Mouse (Mus musculus): ENCODE results near the gene Micu2. TPM values are rescaled to one million over a fixed set of nuclear protein-coding genes. Genes with fewer than 3 reads are reported as not detected.
"Not testable (repeated sequence)": the region's sequence is repeated elsewhere in the genome, so short reads cannot be mapped to it uniquely, and the experiment has no call there.

Micu2 gene
- polyA plus RNA-seq, 1 experiment from 2014 or later, result 84.4 TPM

DNA sequence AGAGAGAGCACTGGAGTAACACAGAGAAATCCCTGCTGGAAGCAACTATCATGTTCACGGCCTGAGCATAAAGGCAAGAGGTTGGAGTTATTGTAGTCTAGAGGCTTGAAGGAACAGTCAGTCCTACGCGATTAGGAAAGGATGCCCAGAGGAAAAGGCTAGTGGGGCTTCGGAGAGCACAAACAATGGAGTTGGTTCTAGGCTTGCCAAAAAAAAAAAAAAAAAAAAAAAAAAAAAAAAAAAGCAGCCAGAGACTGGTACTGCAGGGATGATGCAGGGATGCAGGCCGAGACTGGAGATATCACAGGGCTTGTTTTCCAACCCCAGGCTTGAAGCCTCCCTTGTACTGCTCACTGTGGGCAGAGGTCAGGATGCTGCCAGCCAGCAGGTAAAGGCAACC lies 89.8 kb downstream of the Micu2 start:
- Histone ChIP-seq H3K9ac (ENCODE audit: low read depth, low read length) (no peak overlapping the region), H3K4me2 (ENCODE audit: low read length) (no peak overlapping the region), H3K9me3 (replicated peaks; ENCODE audit: low read length) (no peaks in the 10 kb centered on the region), H3K27ac (no peak overlapping the region), H3K27me3 (ENCODE audit: insufficient read depth, low read length) (no peaks in the 10 kb centered on the region), H3K4me1 (replicated peaks; ENCODE audit: insufficient read depth, low read length) (no peaks in the 10 kb centered on the region), H3K36me3 (ENCODE audit: insufficient read depth, low read length) (no peaks in the 10 kb centered on the region), H3K4me3 (replicated peaks; ENCODE audit: low read depth, low read length) (no peak overlapping the region)
- ATAC-seq (replicated peaks; ENCODE audit: low FRiP score, low read depth) (no peak), DNase-seq (ENCODE audit: low spot score) (no peak)
- 83% methylated on average over 5 of the region's 5 CpGs for WGBS
- no peak for TF ChIP-seq CTCF (IDR thresholded peaks at IDR 0.05; ENCODE audit: low read depth)

DNA sequence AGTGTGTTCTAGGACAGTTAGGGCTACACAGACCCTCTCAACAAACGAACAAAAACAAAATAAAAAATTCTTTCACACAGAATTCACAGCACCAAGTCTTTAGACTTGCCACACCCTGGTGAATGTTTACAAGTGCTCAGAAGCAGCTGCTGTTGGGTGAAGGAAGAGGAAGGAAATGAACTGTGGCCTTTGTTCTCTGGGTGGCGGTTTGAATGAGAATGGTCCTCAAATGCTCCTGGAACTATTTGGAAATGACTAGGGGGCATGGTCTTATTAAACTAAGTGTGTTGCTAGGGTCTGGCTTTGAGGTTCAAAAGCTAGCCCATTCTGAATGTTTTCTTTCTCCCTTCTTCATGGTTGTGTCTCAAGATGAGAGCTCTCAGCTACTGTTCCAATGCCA lies 90.6 kb downstream of the Micu2 start:
- WGBS, result 53% methylated on average over 2 of the region's 2 CpGs
- Histone ChIP-seq H3K9ac (ENCODE audit: low read depth, low read length) (no peak overlapping the region), H3K4me2 (ENCODE audit: low read length) (no peak overlapping the region), H3K9me3 (replicated peaks; ENCODE audit: low read length) (no peaks in the 10 kb centered on the region), H3K36me3 (ENCODE audit: insufficient read depth, low read length) (no peaks in the 10 kb centered on the region), H3K27ac (no peak overlapping the region), H3K27me3 (ENCODE audit: insufficient read depth, low read length) (no peaks in the 10 kb centered on the region), H3K4me1 (replicated peaks; ENCODE audit: insufficient read depth, low read length) (no peaks in the 10 kb centered on the region), H3K4me3 (replicated peaks; ENCODE audit: low read depth, low read length) (no peak overlapping the region)
- DNase-seq (ENCODE audit: low spot score) (no peak), ATAC-seq (replicated peaks; ENCODE audit: low FRiP score, low read depth) (no peak)
- TF ChIP-seq CTCF (IDR thresholded peaks at IDR 0.05; ENCODE audit: low read depth), result no peak

DNA sequence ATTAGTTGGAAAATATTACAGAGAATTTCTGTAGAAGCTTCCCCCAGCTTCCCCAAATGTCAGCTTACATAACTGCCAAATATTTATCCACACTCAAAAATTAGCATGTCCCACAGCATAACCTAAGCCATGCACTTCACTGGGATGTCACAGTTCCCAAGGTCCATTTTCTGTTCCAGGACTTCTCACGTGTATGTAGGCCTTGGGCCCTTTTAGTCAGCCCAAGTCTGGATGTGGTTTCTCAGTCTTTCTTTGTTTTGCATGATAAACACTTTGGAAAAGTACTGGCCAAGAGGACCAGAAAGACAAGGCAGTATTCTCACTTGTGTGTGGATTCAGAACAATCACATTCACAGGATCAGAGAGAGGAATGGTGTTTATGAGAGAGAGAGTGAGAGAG lies 97.1 kb downstream of the Micu2 start:
- Histone ChIP-seq H3K4me1 (replicated peaks; ENCODE audit: insufficient read depth, low read length) (no peaks in the 10 kb centered on the region), H3K9me3 (replicated peaks; ENCODE audit: low read length) (no peaks in the 10 kb centered on the region), H3K4me2 (ENCODE audit: low read length) (no peak overlapping the region), H3K36me3 (ENCODE audit: insufficient read depth, low read length) (no peaks in the 10 kb centered on the region), H3K27me3 (ENCODE audit: insufficient read depth, low read length) (no peaks in the 10 kb centered on the region), H3K27ac (no peak overlapping the region), H3K4me3 (replicated peaks; ENCODE audit: low read depth, low read length) (no peak overlapping the region), H3K9ac (ENCODE audit: low read depth, low read length) (no peak overlapping the region)
- no peak for DNase-seq (ENCODE audit: low spot score)
- TF ChIP-seq CTCF (IDR thresholded peaks at IDR 0.05; ENCODE audit: low read depth), result no peak
- ATAC-seq (replicated peaks; ENCODE audit: low FRiP score, low read depth), result no peak
- 71% methylated on average over 1 of the region's 1 CpGs for WGBS

DNA sequence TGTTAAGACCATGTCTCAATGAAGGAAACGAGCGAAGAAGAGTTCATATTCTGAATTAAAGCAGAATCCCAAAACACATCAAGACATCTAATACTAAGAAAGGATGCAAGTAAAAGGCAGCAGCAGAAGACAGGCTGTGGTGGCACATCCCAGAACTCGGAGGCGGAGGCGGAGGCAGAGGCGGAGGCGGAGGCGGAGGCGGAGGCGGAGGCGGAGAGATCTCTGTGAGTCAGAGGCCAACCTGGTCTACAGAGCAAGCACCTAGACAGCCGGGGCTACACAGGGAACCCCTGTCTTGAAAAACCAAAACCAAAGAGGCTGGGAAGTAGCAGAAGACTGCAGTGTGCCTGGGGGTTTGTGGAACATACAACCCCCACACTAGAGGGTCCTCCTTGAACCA lies 102.2 kb downstream of the Micu2 start:
- Histone ChIP-seq H3K4me2 (ENCODE audit: low read length) (no peak overlapping the region), H3K27me3 (ENCODE audit: insufficient read depth, low read length) (no peaks in the 10 kb centered on the region), H3K36me3 (ENCODE audit: insufficient read depth, low read length) (no peaks in the 10 kb centered on the region), H3K4me3 (replicated peaks; ENCODE audit: low read depth, low read length) (no peak overlapping the region), H3K9ac (ENCODE audit: low read depth, low read length) (no peak overlapping the region), H3K4me1 (replicated peaks; ENCODE audit: insufficient read depth, low read length) (no peaks in the 10 kb centered on the region), H3K9me3 (replicated peaks; ENCODE audit: low read length) (no peaks in the 10 kb centered on the region), H3K27ac (no peak overlapping the region)
- DNase-seq (ENCODE audit: low spot score) (no peak), ATAC-seq (replicated peaks; ENCODE audit: low FRiP score, low read depth) (no peak)
- WGBS, result 94% methylated on average over 12 of the region's 12 CpGs
- no peak for TF ChIP-seq CTCF (IDR thresholded peaks at IDR 0.05; ENCODE audit: low read depth)

DNA sequence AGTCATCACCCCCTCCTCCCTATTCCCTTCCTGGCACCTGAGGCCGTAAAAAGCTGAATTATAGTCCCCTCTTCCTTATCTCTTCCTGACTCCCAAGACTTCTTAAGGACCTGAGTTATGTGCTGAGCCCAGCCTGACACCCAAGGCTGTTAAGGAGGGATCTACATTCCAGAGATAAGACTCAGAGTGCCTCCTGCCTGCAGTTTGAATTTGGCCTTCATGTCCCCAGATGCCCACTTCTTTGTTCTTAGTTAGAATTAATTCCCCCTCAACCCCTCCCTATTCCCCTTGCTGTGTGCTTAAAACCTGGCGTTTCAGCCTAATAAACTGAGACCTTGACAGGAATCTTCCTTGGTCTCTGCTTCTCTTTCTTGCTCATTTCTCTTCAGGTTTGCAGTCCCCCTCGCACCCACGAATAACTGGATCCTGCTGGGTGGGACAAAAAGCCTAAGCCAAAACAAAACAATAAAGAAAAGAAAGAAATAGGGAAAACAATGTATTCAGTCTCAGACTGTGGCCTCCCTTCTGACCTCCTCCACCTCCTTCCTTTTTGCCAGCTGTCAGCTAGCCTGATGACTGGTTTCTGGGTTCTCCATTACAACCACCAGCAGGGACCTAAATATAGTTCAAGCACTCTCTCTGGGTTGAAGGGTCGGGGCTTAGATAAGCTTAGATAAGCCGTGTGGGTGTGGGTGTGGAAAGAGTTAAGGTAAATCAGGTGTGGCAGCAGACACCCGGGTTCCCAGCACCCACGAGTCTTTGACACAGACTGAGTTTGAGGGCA lies 102.8 kb downstream of the Micu2 start:
- 76% methylated on average over 8 of the region's 8 CpGs for WGBS
- H3K4me1 ChIP-seq (replicated peaks; ENCODE audit: insufficient read depth, low read length); H3K27me3 ChIP-seq (ENCODE audit: insufficient read depth, low read length); H3K4me2 ChIP-seq (ENCODE audit: low read length); H3K27ac ChIP-seq; ATAC-seq (replicated peaks; ENCODE audit: low FRiP score, low read depth); H3K9ac ChIP-seq (ENCODE audit: low read depth, low read length); DNase-seq (ENCODE audit: low spot score); H3K9me3 ChIP-seq (replicated peaks; ENCODE audit: low read length); H3K4me3 ChIP-seq (replicated peaks; ENCODE audit: low read depth, low read length); H3K36me3 ChIP-seq (ENCODE audit: insufficient read depth, low read length): not testable (repeated sequence)

DNA sequence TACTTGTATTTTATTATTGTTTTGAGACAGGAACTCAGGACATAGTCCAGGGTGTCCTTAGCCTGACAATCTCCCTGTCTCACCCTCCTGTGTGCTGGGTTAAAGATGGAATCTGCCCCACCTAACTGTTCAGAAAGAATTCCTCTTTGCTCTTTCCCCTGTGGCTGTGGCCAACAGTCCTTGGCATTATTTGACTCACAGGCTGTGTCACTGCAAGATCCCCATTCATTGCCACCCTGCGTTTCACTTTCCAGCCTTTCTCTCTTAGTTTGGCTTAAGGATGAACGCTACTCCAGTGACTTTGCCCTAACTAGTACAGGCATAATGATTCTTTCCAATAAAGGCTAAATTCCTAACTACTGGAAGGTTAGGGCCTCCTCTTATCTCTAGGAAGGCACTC lies 104.7 kb downstream of the Micu2 start:
- no peak for ATAC-seq (replicated peaks; ENCODE audit: low FRiP score, low read depth)
- no peak overlapping the region for H3K4me3 ChIP-seq (replicated peaks; ENCODE audit: low read depth, low read length)
- H3K9ac ChIP-seq (ENCODE audit: low read depth, low read length), result no peak overlapping the region
- no peaks in the 10 kb centered on the region for H3K27me3 ChIP-seq (ENCODE audit: insufficient read depth, low read length)
- TF ChIP-seq CTCF (IDR thresholded peaks at IDR 0.05; ENCODE audit: low read depth), result no peak
- whole genome bisulfite sequencing, result 90% methylated on average over 2 of the region's 2 CpGs
- no peak for DNase-seq (ENCODE audit: low spot score)
- no peaks in the 10 kb centered on the region for H3K36me3 ChIP-seq (ENCODE audit: insufficient read depth, low read length)
- no peaks in the 10 kb centered on the region for H3K9me3 ChIP-seq (replicated peaks; ENCODE audit: low read length)
- H3K4me2 ChIP-seq (ENCODE audit: low read length), result no peak overlapping the region
- no peaks in the 10 kb centered on the region for H3K4me1 ChIP-seq (replicated peaks; ENCODE audit: insufficient read depth, low read length)
- H3K27ac ChIP-seq, result no peak overlapping the region

DNA sequence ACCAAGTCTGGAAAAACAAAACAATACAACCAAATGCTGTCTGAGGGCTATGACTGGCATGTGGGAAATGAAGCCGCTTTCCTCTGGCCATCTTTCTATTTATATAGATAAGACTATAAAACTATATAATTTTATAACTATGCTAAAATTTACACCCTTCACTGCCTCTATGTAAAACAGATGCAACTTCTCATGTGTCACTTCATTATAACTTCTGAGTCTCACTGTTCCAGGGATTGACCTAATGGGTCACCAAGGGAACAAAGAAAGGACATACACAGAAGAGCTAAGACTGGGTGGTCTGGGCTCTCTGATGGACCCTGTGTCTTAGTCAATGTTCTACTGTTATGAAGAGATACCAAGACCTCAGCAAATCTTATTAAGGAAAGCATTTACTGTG lies 106.1 kb downstream of the Micu2 start:
- no peak for TF ChIP-seq CTCF (IDR thresholded peaks at IDR 0.05; ENCODE audit: low read depth)
- ATAC-seq (replicated peaks; ENCODE audit: low FRiP score, low read depth), result no peak
- Histone ChIP-seq H3K27ac (no peak overlapping the region), H3K4me3 (replicated peaks; ENCODE audit: low read depth, low read length) (no peak overlapping the region), H3K9ac (ENCODE audit: low read depth, low read length) (no peak overlapping the region), H3K4me1 (replicated peaks; ENCODE audit: insufficient read depth, low read length) (no peaks in the 10 kb centered on the region), H3K9me3 (replicated peaks; ENCODE audit: low read length) (no peaks in the 10 kb centered on the region), H3K36me3 (ENCODE audit: insufficient read depth, low read length) (no peaks in the 10 kb centered on the region), H3K4me2 (ENCODE audit: low read length) (no peak overlapping the region), H3K27me3 (ENCODE audit: insufficient read depth, low read length) (no peaks in the 10 kb centered on the region)
- 90% methylated on average over 1 of the region's 1 CpGs for WGBS
- DNase-seq (ENCODE audit: low spot score), result peak; percentile 73
